Mouse (Mus musculus) limb, embryonic 13.5 days (tissue): ENCODE results near the gene Ndufb4. TPM values are rescaled to one million over a fixed set of nuclear protein-coding genes. Genes with fewer than 3 reads are reported as not detected.

Experiments used
- polyA plus RNA-seq: library from polyadenylated mRNA; unstranded; fragments of >200 nt; fragmentation: Nextera tagmentation; extraction: Ambion mirVana; gene quantifications from 2 replicates; pipeline ENCODE4 v1.2.1, GENCODE M21; 2015

Ndufb4 gene
- polyA plus RNA-seq, 1 experiment from 2014 or later: 63.9 TPM

Other genes with a start within 250 kb of the Ndufb4 start
- 33.9 and 34.5 TPM in 2 replicates for gene Gtf2e1, start 114.7 kb downstream of the Ndufb4 start, polyA plus RNA-seq
- 31.8 and 33.0 TPM in 2 replicates for gene Rabl3, start 114.6 kb downstream of the Ndufb4 start, polyA plus RNA-seq
- 0.11 and 0.17 TPM in 2 replicates for gene Hgd, start 74.3 kb downstream of the Ndufb4 start, polyA plus RNA-seq
- 714 and 731 TPM in 2 replicates for gene Fstl1, start 122.4 kb upstream of the Ndufb4 start, polyA plus RNA-seq
- gene Gm36028, start 206.7 kb upstream of the Ndufb4 start, polyA plus RNA-seq: 0.13 and 0.22 TPM in 2 replicates
- gene Lrrc58, start 213.9 kb upstream of the Ndufb4 start, polyA plus RNA-seq: 58.9 and 62.3 TPM in 2 replicates